Mouse (Mus musculus): ENCODE results near the gene Fbxw19.
"Not testable (repeated sequence)": the region's sequence is repeated elsewhere in the genome, so short reads cannot be mapped to it uniquely, and the experiment has no call there.

The Fbxw19 gene

DNA sequence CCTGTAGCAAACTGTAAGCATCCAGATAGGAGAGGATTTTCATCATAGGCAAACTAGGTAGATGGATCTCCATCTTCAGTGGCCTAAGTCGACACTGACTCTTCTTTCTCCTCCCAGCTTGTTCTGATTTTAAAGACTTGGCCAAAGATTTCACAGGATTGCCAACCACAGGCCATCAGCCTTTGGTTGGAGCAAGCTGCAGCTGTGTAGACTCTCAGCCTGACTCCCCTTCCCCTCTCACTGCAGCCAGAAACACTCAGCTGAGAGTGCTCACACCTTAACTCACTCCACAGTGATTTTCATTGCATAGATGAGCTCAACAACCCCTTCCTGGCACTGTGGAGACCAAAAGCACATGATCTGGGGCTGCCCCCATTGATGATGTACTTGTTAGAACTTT is at the start of gene Fbxw19:
TSS of gene Fbxw19 (minus strand) at position 101 of the 400 bp plus-strand sequence.
- DNase-seq (ENCODE audit: low read depth, low spot score) = not testable (repeated sequence)

DNA sequence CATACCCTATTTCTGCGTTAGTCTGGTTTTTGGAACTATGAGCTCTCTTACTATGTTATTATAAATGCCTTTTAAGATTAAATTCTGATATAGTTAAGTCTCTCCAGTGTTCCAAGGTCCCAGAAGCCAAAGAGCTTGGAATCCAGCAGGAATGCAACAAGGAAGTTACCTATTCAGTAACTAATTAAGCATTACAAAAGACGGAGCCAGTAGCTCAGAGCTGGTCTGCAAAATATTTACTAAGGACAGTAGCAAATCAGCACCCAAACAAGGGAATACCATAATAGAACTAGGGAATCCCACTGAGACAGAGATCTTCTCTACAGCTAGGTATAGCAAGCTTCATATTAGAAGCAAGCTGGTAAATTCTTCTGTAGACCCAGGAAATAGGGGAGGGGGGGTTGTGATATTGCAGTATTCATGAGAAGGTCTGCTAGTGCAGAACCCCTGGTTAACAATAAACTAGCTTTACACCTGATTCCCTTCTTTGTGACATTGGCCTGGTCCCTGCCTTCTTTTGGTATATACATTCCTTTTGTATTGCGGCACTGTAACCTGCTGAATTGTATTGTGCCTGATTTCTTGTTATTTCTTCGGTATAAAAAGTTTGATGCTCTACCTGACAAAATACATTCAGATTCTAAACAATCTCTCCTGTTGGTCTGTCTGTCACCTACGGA is 27.9 kb upstream of the Fbxw19 start:
- DNase-seq (ENCODE audit: low read depth, low spot score) = no peak

DNA sequence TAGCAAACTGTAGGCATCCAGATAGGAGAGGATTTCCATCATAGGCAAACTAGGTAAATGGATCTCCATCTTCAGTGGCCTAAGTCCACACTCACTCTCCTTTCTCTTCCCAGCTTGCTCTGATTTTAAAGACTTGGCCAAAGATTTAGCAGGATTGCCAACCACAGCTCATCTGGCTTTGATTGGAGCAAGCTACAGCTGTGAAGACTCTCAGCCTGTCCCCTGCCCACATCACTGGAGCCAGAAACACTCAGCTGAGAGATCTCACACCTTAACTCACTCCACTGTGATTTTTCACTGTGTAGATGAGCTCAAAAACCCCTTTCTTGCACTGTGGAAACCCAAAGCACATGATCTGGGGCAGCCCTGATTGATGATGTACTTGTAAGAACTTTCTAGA is 46.6 kb downstream of the Fbxw19 start, which contains the start of gene Fbxw16:
TSS of gene Fbxw16 (minus strand) at position 101 of the 400 bp plus-strand sequence.
- DNase-seq (ENCODE audit: low read depth, low spot score) = no peak

DNA sequence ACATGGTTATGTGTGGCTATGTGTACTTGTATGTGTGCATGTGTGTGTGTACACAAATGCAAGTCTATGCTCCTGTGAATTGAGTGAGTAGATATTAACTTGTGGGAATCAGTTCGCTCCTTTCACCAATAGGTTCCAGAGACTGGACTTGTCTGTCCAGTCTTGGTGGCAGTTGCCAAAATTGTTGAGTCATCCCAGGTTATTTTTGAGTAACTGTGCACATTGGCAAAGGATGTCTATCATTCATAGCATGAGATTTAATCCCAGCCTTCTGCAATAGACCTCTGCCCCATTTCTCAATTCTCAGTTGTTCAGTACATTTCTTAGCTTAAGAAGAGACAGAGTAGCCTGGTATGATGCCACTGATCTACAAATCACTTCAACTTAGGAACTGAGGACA is 62.7 kb downstream of the Fbxw19 start:
- DNase-seq (ENCODE audit: low read depth, low spot score) = no peak
